Mouse (Mus musculus): ENCODE results near the gene Dph1.

Dph1 gene

DNA sequence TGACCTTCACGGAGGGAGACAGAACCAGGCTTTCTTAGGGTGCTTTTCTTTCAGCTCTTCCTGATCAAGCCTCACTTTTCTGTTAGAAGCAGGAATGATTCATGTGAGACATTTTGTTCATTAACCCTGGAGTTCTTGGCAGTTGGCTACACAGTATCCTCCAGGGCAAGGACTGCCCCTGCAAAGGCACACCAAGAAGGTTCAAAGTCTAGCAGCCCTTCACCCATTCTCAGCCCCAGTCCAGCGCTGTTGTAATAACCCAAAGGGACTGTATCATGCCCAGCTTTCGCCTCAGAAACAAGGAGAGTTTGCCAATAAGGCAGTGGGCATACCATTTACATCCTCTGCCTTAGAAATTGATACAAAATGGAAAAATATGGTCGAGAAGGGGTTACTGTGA, 55.7 kb downstream of the Dph1 start:
- no peak for DNase-seq (ENCODE audit: low spot score in 2 of 2)

GRCm38 (mm10) chr11:75134485-75135068, 56.5 kb downstream of the Dph1 start:
- DNase-seq (ENCODE audit: low spot score in 2 of 2), result no peak

DNA sequence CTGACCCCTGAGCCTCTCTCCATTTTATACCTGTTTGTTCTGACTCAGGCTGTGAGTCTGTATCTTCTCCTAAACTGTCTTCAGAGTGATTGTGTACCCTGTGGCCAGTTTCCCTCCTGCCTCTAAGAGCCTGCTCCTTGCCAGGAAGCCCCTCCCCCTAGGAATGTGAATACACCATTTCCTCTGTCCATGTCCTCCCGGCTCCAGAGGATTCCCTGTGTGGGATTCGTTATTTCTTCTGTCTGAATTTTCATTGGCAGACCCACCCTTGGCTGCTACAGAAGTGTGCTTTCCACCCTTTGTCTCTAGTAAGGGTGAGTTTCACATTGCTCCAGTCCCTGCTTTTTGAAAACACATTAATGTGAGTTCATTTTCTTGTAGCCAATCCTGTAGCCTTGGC, 57.1 kb downstream of the Dph1 start:
- no peak for DNase-seq (ENCODE audit: low spot score in 2 of 2)

DNA sequence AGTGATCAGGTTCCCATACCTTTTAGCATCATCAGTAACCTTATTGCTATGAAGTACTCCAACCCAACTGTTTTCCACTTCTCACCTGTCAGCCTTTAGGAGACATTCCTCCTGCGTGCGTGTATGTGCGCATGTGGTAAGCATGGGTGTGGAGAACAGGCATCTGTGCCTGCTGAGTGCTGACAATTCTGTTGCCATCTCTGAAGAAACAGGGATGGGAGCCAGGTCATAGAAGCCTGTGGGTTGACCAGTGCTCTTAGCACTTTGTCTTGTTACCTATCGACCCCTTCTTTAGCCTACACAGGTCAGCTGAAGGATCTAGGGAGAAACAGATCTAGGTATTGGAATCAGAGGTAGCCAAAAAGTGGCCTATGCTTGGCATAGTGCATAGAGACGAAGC, 57.6 kb downstream of the Dph1 start:
- DNase-seq (ENCODE audit: low spot score in 2 of 2), result no peak

DNA sequence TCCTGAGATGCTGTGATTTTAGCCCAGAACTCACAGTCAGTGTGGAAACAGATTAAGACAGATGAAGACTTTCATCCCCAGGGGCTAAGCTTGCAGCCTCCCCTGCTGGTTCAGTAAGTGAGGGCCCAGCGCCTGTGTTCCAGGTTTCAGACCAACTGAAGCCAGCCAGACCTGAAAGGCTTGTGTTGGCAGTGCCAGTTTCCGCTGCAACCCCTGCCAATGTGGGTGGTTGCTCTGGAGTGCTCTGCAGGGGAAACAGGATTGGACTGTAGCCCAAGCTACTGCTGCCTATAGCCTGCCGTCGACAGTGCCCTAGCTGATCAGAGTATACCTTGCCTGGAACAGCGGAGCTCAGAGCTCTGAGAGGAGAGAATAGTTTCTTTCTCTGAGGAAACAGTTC, 58.8 kb downstream of the Dph1 start:
- no peak for DNase-seq (ENCODE audit: low spot score in 2 of 2)

DNA sequence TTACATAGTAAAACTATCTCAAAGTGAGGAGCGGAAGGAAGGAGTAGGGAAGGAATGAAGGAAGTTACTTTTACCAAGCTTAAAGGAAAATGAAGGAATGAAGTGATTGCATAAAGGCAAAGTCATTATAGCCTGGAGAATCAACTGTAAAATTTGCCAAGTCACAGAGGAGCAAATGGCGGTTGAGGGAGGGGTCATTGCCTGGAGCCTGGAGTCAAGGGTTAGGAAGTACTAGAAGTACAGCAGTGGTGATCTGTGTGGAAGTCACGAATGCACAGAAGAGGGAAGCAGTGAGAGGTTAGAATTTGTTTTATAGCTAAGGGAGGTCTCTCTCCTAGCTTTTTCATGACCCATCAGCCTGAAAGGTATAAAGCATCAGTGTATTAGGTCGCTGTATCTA, 59.7 kb downstream of the Dph1 start:
- no peak for DNase-seq (ENCODE audit: low spot score in 2 of 2)

DNA sequence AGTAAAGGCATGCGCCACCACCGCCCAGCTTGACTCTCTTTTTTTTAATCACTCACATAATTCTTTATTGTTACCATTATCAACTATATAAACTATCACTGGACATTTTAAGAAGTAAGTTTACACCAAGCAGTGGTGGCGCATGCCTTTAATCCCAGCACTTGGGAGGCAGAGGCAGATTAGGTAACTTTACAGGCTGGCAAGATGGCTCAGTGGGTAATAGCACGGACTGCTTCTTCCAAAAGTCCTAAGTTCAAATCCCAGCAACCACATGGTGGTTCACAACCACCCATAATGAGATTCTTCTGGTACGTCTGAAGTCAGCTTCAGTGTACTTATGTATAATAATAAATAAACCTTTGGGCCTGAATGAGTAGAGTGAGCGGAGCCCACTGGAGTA, 61.6 kb downstream of the Dph1 start:
- DNase-seq (ENCODE audit: low spot score in 2 of 2), result no peak
